Mouse (Mus musculus) heart, postnatal 10 days (tissue): ENCODE data around the gene Klhdc10. TPM values are rescaled to one million over a fixed set of nuclear protein-coding genes. Genes with fewer than 3 reads are reported as not detected.
A peak's percentile ranks its signal among the peaks of the same experiment; 100 is the strongest.

Experiments used
- DNase-seq, 2 experiments: peaks; one replicate each; pipeline ENCODE4 v3.0.0; 2021
- intact Hi-C: fragments of 180-260 bp; cut with DNase I; formaldehyde crosslinking; loops from one replicate; pipeline ENCODE4 v1.15.1; 2025
- total RNA-seq, 2 experiments: library from RNA; stranded (reverse); gene quantifications; 2 replicates each; pipeline ENCODE4 v1.2.3; 2021

Klhdc10 gene
- total RNA-seq, 2 experiments from 2014 or later, result 68.3 to 70.4 TPM

GRCm38 (mm10) chr6:30461755-30462344 is 60.2 kb downstream of the Klhdc10 start:
- DNase-seq, result no peak
- intact Hi-C loops, result loop anchor here (5.0 kb wide), 1 partner anchor 210 kb away; no protein-coding TSS in a partner anchor

GRCm38 (mm10) chr6:30462822-30463221 is 61.2 kb downstream of the Klhdc10 start:
- no peak for DNase-seq
- intact Hi-C loops, result loop anchor here (5.0 kb wide), 1 partner anchor 209 kb away; no protein-coding TSS in a partner anchor

GRCm38 (mm10) chr6:30465586-30465985 is 63.9 kb downstream of the Klhdc10 start:
- intact Hi-C loops, result no loop called here
- DNase-seq, result peak in 1 of 2 experiments; percentile 29

- intact Hi-C loops, result loop anchor here (2.0 kb wide), 1 partner anchor 65 kb away; no protein-coding TSS in a partner anchor
- DNase-seq, result no peak
Observed at GRCm38 (mm10) chr6:30468058-30468457, 66.4 kb downstream of the Klhdc10 start.

- intact Hi-C loops, result loop anchor here (2.0 kb wide), 1 partner anchor 66 kb away; no protein-coding TSS in a partner anchor
- peak; percentile 48 to 56 for DNase-seq
Observed at GRCm38 (mm10) chr6:30468684-30469083, 67.0 kb downstream of the Klhdc10 start.

- intact Hi-C loops, result loop anchor here (2.0 kb wide), 1 partner anchor 67 kb away; no protein-coding TSS in a partner anchor
- DNase-seq, result peak in 1 of 2 experiments; percentile 37
Observed at GRCm38 (mm10) chr6:30469370-30469769, 67.7 kb downstream of the Klhdc10 start.

GRCm38 (mm10) chr6:30471706-30472105 is 70.0 kb downstream of the Klhdc10 start:
- DNase-seq, result no peak
- intact Hi-C loops, result no loop called here

GRCm38 (mm10) chr6:30476025-30476765 is 74.5 kb downstream of the Klhdc10 start:
- no peak for DNase-seq
- intact Hi-C loops, result no loop called here

GRCm38 (mm10) chr6:30477210-30477714 is 75.6 kb downstream of the Klhdc10 start:
- DNase-seq, result no peak
- intact Hi-C loops, result no loop called here

- DNase-seq, result no peak
- intact Hi-C loops, result no loop called here
Observed at GRCm38 (mm10) chr6:30477784-30478183, 76.1 kb downstream of the Klhdc10 start.

GRCm38 (mm10) chr6:30479418-30479817 is 77.8 kb downstream of the Klhdc10 start:
- no peak for DNase-seq
- intact Hi-C loops, result no loop called here

GRCm38 (mm10) chr6:30482908-30483307 is 81.2 kb downstream of the Klhdc10 start:
- intact Hi-C loops, result no loop called here
- DNase-seq, result no peak

- intact Hi-C loops, result no loop called here
- DNase-seq, result no peak
Observed at GRCm38 (mm10) chr6:30486504-30486903, 84.8 kb downstream of the Klhdc10 start.

GRCm38 (mm10) chr6:30499049-30499448 is 97.4 kb downstream of the Klhdc10 start:
- DNase-seq, result no peak
- intact Hi-C loops, result no loop called here

Other genes with a start within 250 kb of the Klhdc10 start
- 10 to 100 TPM; 84.2 to 86.2 TPM for gene Ube2h, start 97.3 kb upstream of the Klhdc10 start, total RNA-seq
- gene Zc3hc1, start 10.8 kb upstream of the Klhdc10 start, total RNA-seq, result 10 to 100 TPM; 17.2 to 21.9 TPM
- gene Tmem209, start 107.9 kb downstream of the Klhdc10 start, total RNA-seq, result 10 to 100 TPM; 12.0 to 13.3 TPM
- not detected for gene Ssmem1, start 108.0 kb downstream of the Klhdc10 start, total RNA-seq
- gene Cpa2, start 139.7 kb downstream of the Klhdc10 start, total RNA-seq, result under 1 TPM; 0.17 to 0.65 TPM
- gene Cpa4, start 166.5 kb downstream of the Klhdc10 start, total RNA-seq, result under 1 TPM in 1 of 2 experiments, not detected in 1; 0.10 TPM
- gene Cpa5, start 209.1 kb downstream of the Klhdc10 start, total RNA-seq, result not detected
- 1 to 10 TPM; 3.2 to 3.4 TPM for gene Cpa1, start 237.3 kb downstream of the Klhdc10 start, total RNA-seq